Mouse (Mus musculus) lung, postnatal 4 days (tissue): ENCODE results near the gene Dusp27.
"Not testable (repeated sequence)": the region's sequence is repeated elsewhere in the genome, so short reads cannot be mapped to it uniquely, and the experiment has no call there.

Experiments
- DNase-seq, 2 experiments: peaks; one replicate each; pipeline ENCODE4 v3.0.0; 2021

Dusp27 gene

DNA sequence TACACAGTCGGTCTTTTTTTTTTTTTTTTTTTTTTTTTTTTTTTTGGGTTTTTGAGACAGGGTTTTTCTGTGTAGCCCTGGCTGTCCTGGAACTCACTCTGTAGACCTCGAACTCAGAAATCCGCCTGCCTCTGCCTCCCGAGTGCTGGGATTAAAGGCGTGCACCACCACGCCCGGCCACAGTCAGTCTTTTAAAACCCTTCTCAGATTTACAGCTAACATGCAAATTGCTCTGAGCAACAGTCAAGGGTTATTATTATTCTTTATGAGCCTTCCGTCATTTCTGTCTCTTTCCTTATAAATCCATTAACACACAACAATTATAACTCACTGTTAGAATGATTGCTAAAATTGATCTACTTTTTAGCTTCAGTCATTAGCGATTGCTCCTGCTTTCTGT is 14.1 kb upstream of the Dusp27 start:
- DNase-seq = not testable (repeated sequence)

DNA sequence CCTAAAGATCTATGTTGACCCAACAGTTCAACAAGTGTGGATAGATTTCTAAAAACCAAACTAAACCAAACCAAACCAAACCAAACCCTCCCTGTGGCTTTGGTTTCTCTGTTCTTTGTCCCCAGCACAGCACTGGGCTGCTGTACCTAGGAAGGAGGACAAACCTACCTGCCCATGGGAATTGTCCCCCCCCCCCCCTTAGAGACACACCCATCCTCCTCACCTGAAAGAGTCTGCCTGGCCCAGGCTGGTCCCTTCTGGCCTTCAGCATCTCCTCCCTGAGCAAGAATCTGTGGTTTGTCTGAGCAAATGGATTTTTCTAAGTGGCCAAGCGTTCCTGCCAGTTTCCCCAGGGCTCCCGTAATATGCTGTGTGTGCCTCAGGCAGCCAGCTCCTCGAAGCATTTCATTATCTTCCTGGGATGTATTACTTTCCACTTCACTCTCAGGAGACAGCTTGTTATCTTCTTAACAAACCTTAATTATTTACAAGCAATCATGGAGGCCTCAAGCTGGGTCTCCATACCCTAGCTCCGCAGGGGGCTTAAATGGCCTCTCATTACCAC is 12.0 kb upstream of the Dusp27 start:
- no peak for DNase-seq

DNA sequence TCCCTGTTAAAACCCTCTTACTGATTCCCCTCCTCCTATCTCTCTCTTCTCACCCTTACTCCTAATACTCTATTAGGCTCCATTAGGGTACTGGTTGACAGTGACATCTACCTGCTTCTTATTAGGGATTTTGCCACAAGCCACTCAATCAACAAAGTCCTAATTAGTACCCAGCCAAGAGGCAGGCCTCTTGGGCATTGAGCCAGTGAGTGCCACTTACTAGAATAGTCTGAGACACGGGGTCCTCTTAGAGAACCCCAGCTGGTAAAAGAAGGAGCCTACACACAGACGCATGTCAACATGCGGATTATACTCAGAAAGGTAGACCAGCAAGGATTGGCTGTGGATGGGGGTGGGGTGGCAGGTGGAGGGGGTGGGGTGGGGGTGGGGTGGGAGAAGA is 11.4 kb upstream of the Dusp27 start:
- no peak for DNase-seq

DNA sequence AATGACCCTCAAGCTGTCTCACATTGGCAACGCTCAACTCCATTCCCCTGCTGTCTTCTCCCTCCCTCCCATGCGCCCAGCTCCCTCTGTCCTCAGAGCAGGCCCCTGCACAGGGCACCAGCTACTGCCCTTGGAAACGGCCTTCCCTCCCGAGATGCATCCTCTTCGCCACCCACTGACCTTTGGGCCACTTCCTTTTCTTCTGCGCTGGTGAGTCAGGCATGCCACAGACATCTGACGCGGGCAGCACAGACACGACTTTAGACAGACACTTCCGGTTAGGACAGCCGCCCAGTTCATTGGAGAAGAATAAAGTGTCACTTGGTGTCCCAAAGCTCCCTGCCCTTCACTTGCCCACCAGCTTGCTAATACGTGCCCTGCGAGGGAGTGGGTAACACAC is 10.4 kb upstream of the Dusp27 start:
- DNase-seq = peak; percentile 73 to 74

DNA sequence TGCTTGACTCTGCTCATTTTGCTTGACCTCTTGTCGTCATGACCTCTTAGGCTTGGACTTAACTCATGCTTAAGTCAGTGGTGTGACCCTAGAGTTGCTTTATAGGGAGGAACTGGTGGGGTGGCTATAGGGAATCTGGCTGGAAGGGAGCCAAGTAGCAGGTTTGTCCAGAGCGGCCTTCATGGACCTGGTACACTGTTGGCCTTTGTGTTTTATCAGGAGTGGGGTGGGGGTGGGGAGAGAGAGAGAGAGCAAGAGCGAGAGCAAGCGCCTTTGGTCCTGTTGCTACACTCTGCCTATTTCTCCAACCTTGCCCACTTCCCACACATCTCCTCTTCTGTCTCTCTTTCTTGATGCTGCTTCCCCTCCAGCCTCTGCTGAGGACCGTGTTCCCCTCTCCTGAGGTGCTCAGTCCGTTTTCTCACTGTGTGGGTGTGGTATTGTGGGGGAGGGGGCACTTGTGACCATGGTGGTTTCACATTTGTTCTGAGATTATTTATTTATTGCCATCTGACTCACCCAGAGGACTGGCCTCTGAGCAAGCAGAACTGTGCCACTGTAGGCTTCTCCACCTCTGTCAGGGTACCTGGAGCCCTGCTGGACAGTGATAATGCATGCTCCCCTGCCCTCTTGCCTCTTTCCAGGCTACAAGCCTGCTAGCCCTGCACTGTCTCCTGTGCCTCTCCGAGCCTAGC is 9.7 kb upstream of the Dusp27 start:
- peak in 1 of 2 experiments; percentile 48 for DNase-seq

DNA sequence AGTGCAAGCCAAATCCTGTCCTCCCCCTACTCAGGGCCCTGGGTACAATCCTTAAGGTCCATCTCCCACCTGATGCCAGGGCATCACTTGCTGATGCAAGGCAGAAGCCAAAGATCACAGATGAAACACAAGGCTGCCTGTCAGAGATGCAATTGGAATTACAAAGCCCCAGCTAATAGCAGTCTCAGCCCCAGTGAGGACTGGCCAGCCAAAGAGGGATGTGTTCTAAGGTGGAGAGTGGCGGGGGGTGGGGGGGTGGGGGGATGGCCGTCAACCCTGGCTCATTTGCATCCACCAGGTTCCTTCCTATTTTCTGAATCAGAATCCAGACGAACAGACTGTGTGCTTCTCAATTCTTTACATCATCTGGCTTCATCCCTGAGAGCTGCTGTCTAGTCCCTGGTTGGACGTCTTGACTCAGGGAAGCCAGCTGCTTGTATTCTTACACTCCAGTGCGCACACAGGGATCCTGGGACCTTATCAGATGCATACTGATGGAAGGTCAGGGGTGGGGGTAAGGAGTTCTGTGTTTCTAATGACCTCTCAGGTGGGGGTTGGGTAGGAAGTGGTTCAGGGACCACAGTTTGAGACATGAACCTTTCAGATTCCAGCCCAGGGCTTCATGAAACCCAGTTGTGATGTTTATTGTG is 7.5 kb upstream of the Dusp27 start:
- no peak for DNase-seq

DNA sequence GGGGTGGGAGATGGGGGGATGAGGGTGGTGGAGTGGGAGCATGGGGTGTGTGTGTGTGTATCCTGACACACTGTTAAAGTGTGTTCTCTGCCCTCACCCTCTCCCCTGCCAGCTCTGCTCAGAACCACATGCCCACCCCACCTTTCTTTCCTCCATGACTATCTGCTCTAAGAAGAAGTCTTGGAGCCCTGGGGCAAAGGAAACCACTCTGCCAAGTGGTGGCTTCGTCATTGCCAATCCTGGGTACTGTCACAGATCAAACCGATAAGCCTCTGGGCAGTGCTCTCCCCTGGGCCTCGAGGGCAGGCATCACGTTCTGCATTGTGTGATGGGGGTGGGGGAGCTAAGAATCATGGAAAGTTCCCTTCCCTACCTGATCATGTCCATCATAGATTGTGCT is 4.6 kb upstream of the Dusp27 start:
- no peak for DNase-seq

DNA sequence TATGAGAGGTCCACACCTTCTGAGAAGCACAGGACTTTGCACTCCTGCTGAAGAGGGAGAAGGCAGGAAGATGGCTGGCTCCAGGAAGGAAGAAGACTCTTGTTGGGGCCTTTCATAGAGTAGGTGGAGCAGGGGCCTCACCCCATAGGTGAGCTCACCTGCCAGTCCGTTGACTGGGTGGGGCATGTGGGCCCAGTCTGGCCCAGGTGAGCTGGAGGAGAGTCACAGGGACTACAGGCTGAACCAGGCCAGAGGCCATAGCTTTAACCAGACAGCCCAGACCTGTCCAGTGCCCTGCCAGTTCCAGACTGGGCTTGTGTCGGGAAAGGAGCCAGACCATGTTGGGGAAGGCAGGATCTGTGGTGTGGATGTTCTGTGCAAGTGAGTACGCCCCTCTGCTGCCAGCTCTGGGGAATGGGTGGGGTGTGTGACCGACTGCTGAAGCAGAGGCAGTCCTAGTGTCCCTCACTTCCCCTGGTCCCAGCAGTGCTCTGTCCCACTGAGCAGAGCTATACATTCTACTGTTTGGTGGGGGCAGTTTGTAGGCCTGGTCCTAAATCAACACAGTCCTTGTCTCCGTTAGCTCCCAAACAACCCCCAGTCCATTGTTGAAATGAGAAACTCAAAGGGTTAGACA is 2.6 kb upstream of the Dusp27 start, which contains the start of gene Gpa33:
Gene Gpa33 (plus strand): TSS at position 15 of the 637 bp plus-strand sequence.
- DNase-seq = no peak

DNA sequence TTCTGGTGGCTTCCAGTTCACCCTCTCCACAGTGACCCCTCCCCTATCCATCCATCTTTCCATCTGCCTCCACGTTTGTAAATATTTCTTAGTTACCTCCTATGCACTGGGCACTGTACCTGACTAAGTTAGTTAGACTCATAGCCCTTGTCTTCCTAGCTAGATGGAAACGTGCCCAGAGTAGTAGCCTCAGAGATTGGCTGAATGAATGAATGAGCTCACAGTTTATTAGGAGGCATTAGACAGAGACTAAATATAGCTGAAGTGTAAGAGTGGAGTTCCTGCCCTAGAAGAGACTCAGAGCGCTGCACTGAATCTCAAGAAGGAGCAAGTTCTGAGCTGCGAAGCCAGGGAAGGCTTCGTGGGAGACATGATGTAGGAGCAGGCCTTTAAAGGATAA is 829 bp upstream of the Dusp27 start:
- no peak for DNase-seq

DNA sequence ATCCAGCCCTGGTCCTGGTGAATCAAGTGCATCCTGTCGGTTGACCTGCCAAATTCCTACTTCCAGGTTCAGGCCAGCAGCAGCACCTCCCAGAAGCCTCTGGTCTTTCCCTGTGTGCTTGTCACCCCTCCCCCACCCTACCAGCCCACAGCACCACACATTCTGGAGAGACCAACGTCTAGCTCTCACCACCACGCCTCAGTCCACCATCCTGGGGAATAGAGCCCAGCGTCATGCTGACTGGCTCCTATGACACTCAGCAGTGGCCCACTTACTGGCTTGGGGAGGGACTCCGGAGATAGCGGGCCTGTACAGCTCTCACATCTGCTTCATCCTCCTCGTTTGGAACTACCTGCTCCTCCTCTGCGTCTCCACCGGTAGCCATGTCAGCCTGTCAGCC is 927 bp downstream of the Dusp27 start:
- DNase-seq = no peak

DNA sequence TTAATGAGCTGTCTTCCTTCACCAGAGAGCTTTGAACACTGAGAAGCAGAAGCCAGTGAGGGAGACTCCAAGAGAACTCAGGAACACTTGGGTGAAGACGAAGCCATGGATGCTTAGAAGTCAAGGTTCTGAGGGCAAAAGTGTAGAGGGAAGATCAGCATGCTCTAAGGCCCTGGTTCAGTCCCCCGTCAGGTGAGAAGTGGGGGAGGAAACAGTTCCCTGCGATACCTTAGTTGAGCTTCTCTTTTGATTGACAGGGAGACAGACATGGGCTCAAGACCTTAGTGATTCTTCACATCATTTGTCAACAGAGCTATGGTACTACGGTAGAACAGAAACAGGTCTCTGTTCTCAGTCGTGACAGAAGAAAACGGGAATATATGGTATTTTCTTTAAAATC is 1.4 kb downstream of the Dusp27 start:
- no peak for DNase-seq

DNA sequence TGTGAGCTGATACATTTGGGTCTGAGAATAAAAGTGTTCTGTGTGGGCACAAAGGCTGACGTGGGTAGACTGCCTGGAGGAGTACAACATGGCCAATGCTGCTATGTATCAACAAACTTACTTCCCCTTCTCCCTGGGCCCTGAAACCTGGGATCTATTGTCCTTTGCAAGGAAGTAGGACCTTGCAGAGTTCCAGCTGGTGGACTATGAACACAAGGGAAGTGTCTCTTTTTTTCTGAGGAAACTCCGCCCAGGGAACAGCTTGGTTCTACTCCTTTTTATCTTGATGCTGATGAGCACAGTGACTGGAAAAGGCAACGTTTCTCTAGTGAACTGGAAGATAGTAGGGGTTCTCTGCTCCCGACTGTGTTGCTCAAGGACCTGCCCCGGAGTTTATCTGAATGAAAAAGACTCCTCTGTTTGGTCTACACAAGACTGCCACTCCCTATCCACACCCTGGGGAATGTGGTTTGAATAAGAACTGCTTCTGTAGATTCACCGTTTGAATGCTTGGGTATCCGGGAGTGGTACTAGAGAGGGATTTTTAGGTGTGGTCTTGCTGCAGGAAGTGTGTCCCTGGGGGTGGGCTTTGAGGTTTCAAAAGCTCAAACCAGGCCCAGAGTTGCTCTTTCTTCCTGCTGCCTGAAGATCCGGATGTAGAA is 2.7 kb downstream of the Dusp27 start:
- DNase-seq = no peak

DNA sequence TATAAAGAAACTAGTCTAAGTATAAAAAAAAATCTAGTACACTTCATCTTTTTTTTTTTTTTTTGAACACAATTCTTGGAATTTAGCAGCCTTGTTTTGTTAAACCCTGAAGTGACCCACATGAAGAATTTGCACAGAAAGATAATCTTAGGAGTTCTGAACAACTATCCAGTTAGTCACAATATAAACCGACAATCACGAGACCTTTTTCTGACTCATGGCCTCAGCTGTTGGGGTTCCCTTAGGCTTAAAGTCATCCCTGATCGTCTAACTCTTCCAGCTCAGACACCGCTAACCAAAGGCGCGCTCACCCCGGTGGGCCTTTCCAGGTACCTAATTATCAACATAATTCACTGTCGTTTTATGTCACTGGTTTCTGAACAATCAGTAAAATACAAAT is 4.0 kb downstream of the Dusp27 start:
- DNase-seq = no peak

DNA sequence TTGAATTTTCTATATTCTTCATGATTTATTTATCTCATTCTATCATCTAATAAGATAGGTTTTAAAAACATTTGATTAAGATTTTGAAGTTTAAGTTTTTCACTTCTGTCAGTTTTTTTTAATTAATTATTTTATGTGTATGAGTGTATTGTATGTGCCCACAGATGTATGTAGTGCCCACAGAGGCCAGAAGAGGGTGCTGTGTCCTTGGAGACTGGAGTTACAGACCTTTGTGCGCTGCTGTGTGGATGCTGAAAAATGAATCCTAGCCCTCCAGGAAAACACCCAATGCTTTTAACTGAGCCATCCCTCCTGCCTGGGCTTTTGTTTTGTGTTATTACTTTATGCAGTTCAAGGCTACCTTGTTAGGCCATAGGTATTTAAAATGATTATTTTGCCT is 4.7 kb downstream of the Dusp27 start:
- no peak for DNase-seq

DNA sequence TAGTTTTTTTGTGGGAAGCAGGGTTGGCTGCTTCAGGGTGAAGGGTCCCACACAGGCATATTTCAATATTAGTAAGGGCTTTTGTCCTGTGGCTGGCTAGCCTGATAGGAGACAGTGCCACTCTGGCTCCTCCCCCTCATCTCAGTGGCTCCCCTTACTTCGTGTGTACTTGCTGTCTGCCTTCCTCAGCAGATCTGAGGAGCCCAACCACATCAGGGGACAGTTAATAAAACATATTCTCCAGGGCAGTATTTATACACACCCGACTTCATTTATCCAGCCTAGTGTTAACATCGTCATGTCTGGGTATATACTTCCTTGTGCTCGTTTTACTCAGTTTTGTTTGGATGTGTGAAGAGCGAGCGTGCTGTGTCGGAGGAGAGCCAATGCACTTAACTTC is 5.6 kb downstream of the Dusp27 start:
- DNase-seq = no peak

DNA sequence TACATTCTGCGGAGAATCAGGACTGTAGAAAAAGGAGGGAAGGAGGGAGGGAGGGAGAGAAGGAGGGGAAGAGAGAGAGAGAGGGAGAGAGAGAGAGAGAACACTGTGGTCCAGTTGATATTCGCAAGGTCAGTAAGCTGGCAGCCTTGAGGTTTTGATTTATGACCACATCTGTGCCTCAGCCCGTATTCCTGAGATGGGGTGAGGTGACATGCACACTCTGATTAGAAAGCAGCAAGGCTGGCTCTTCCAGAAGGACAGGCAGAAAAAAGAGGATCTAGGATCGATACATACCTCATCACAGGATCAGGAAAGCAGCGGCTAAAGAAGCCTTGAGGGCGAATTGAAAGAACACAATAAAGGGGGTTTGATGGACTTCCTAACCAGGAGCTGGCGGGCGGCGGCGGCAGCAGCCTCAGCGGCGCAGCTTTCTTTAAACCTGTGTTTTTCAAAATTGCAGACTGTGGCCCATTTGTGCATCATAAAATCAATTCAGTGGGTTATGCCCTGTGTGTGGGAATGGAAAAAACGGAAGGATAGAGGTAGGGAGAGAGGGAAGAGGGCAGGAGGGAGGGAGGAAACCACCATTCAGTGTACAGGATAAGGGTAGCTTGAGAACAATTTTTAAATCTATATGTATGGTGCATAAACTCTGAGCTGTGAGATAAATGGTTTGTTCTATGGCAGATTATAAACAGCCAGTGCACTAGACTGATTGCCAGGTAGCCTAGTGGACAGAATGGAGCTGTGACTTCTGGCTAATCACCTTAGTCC is 9.7 kb downstream of the Dusp27 start:
- no peak for DNase-seq

DNA sequence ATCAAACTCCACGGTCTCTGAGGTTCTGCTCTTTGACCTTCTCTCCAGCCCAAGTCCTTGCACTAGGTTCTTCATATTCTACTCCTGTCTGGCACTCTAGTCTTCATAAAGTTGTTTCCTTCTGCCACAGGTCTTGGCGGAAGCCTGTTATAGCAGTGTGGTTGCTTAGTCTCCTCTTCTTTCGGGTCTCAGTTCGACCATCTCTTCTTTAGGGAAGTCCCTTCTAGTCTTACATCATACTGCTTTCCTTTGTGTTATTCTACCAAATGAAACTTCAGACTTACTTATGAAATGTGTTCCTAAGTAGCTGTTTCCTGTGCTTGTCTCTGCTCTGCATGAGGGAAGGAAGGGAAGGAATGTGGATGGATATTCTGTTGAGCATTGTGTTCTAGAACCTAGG is 12.0 kb downstream of the Dusp27 start:
- no peak for DNase-seq

DNA sequence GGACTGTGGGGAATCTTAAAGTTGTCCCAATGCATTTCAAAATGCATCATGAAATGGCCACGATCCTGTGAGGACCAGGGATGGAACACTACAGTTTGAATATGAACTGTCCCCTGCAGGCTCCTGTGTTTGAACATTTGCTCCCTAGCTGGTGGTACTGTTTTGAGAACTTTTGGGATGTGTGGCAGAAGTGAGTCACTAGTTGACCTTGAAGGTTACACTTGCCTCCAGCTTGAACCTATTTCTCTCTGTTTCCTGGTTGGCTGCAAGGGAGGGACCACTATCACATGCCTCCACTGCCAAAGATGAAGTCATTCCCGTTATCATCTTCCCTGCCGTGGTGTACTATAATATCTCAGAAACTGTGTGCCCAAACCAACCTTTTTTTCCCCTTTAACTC is 12.7 kb downstream of the Dusp27 start:
- DNase-seq = no peak

DNA sequence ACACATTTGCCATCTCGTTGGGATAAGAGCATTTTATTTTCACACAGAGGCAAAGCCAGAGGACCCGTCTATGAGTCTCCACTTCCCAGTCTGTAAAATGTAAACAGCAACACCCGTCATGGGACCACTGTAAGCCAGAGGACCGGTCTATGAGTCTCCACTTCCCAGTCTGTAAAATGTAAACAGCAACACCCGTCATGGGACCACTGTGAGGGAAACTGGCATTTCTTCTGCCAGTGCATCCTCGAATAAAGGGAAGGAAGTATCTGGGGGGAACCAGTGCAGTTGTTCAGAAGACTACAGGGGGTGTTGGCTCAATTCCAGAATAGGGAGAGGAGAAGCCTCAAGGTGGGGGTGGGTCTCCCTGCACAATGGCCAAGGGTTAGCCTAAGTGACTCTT is 22.3 kb downstream of the Dusp27 start:
- DNase-seq = no peak

DNA sequence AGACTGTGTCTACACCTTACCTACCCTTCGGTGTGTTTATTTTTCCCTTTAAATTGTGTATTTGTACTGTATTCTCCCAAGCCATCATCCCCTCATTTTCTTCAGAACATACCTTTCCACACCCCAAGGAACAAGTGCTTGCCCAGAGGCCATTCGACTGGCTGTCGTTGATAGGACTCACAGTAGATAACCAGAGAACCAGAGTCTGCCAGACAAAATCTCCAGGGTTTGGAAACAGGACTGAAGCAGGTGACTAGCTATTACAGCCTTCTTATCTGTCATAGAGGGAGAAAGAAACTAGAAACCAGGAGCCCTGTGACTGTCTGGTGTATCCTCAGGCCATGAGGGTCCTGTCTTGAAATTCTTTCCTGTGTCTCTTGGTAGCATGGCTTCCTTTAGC is 22.9 kb downstream of the Dusp27 start:
- no peak for DNase-seq

DNA sequence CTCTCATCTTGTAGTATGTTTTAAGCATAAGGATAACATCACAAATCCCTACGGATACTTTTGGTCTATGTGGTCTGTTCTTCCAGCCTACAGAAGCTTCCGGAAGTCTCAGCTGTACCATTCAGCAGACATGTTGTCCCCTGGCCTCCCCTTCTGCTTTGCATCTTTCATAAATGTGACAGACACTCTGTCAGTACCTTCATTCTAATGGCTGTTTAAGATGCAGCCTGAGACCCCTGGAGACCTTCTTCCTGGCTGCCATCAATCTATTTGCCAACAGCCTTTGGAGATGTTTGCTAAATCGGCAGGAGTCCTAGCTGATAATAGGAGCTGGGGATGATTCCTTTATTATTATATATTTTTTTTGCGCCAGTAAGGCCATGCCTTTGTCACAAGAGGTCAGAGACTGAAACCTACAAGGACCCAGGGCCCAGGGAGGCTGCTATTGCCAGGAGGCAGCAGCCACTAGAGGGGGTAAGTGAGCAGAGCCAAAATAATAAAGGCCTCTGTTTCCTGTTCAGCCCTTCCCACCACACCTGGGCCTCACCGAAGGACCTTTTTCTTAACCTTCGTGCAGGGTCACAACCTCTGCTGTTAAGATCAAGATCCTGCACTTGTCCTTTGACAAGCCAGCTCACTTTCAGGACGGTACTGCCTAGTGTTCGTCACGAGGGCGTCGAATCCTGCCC is 24.7 kb downstream of the Dusp27 start:
- peak in 1 of 2 experiments; percentile 51 for DNase-seq

DNA sequence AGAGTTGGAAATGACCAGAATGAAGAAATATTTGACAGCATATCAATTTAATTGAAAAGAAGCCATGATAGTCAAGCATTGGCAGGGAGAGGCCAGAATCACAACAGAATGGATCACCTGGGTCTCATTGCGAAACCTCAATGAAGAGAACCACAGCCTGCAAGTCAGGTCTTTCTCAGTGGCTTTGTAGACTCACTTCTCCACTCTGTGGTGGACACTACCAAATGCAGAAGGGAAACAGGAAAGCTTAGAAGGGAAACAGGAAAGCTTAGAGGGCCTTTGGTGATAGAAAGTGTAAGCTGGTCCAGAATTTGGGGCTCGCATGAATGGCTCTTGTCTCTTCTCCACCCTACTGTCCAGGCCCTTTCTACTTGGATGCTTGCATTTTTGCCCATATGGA is 29.6 kb downstream of the Dusp27 start:
- no peak for DNase-seq
